Mouse (Mus musculus) C2C12 (cell line): Measurements from ENCODE around the gene Chpf.

Experiments used
- CEBPB ChIP-seq: IDR thresholded peaks from one replicate; pipeline ENCODE4 v1.6.1; 2011; ENCODE audit warnings: low read depth, mild to moderate bottlenecking, control low read depth, moderate library complexity
- CTCF ChIP-seq: IDR thresholded peaks from one replicate; pipeline ENCODE4 v1.5.1; 2011; ENCODE audit not compliant: control insufficient read depth, insufficient read depth, insufficient read length
- FOSL1 ChIP-seq: IDR thresholded peaks from one replicate; pipeline ENCODE4 v1.8.0; 2011; ENCODE audit warnings: mild to moderate bottlenecking, low read length; ENCODE audit not compliant: poor library complexity, insufficient read depth, severe bottlenecking
- MAX ChIP-seq: IDR thresholded peaks from one replicate; pipeline ENCODE4 v1.6.1; 2011; ENCODE audit warnings: mild to moderate bottlenecking, control low read depth
- MYOD1 ChIP-seq: IDR thresholded peaks from one replicate; pipeline ENCODE4 v1.6.1; 2011; ENCODE audit warnings: low read depth; ENCODE audit not compliant: control insufficient read depth, insufficient read length
- MYOG ChIP-seq: IDR thresholded peaks from one replicate; pipeline ENCODE4 v1.6.1; 2011; ENCODE audit not compliant: control insufficient read depth, insufficient read length; ENCODE audit errors: extremely low read depth
- USF1 ChIP-seq: IDR thresholded peaks from one replicate; pipeline ENCODE4 v1.6.1; 2011; ENCODE audit warnings: low read depth, mild to moderate bottlenecking, control low read depth, moderate library complexity

GRCm38 (mm10) chr1:75494878-75495548 lies 15.9 kb upstream of the Chpf start:
- TF ChIP-seq CTCF, result peak; percentile 7
- TF ChIP-seq MAX, result no peak
- TF ChIP-seq USF1, result no peak
- TF ChIP-seq MYOG, result no peak
- no peak for TF ChIP-seq FOSL1
- no peak for TF ChIP-seq MYOD1
- TF ChIP-seq CEBPB, result no peak
